Mouse (Mus musculus): Measurements from ENCODE around the gene Fap.

Fap gene

DNA sequence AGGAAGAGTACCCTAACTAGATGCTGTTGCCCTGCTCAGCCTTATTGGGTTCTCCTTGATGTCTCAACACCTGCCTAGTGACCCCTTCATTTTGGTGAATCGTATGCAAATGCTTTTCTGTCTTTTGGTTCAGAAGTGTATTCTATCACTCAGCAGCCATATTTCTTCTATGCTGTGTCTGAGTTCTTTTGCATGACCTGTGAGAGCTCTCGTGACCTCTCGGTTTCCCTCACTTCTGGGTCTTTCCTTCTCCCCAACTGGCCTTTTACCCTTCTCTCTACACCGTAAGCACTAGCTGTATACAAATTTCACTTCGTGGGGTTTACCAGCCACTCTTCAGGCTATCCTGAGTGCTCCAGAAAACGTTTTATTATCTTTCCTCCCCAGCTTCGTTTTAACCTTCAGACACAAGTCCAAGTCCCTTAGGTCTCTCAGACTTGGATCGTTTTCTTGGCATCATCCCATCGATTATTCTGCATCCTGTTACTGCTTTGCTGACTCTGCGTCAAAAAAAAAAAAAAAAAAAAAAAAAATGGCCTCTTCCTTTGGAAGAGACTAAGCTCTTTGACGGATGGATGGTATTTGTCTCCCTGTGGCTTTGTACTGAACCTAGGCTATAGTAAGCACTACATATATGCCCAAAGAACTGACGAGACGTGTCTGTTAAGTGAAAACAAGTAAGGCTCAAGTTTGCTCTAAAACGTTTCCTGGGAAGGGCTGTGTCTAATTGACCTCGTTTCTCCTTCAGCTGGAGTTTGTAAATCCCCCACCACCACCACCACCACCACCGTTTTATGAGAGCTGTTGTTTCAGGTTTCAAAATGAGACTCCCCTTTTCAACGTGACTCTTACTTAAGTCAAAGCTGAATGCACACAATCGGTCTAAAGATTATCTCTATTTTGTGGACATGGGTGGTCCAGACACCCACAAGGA, 114.4 kb downstream of the Fap start:
- no peak for DNase-seq (ENCODE audit: low spot score)

GRCm38 (mm10) chr2:62458070-62458469, 115.8 kb downstream of the Fap start:
- DNase-seq (ENCODE audit: low spot score): no peak

DNA sequence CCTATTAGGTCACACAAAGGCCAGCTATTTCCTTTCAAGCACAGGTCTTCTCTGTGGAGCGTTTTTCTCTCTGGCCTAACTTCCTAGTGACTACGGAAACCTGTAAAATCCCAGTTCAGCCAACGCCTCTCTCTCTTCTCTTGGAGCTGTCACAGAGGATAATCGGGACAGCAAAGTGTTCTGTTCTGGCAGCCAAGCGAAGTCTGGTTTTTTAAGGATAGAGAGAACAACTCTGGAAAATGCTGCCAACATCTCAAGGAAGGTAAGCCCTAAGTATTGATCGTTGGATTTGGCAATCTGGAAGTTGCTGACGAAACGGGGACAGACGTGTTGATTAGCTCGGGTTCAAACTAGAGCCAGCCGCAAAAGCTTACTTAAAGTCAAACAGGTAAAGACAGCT, 118.9 kb downstream of the Fap start:
- DNase-seq (ENCODE audit: low spot score): no peak

GRCm38 (mm10) chr2:62454033-62454432, 119.8 kb downstream of the Fap start:
- no peak for DNase-seq (ENCODE audit: low spot score)

Measured in T-cell, adult 2 months (primary cell).